Mouse (Mus musculus): ENCODE measurements around the gene Cryl1. TPM values are rescaled to one million over a fixed set of nuclear protein-coding genes. Genes with fewer than 3 reads are reported as not detected.

Cryl1 gene
- 124 and 167 TPM in 2 replicates for polyA plus RNA-seq (2012; rRNA removed)

- 1% methylated on average over 43 of the region's 43 CpGs for WGBS
- peaks cover 7% of the 10 kb centered on the region; the same call in 1 of the 2 replicates for H3K4me1 ChIP-seq (ENCODE audit: control insufficient read depth, insufficient read depth, insufficient read length, low read length)
Observed at GRCm38 (mm10) chr14:57398065-57398757, at the start of gene Cryl1. Gene Cryl1, minus strand, starts transcription at chr14:57398529.

GRCm38 (mm10) chr14:57430451-57430850 is 32.1 kb upstream of the Cryl1 start:
- Histone ChIP-seq H3K4me3 (ENCODE audit: low read depth, low read length) (no peak overlapping the region), H3K27ac (ENCODE audit: insufficient read depth, low read depth, low read length) (no peak overlapping the region), H3K4me1 (ENCODE audit: control insufficient read depth, insufficient read depth, insufficient read length, low read length) (no peaks in the 10 kb centered on the region), H3K36me3 (ENCODE audit: control insufficient read depth, insufficient read depth, low read length) (no peaks in the 10 kb centered on the region), H3K27me3 (ENCODE audit: control insufficient read depth, insufficient read depth, low read length) (no peaks in the 10 kb centered on the region)
- TF ChIP-seq CTCF (IDR thresholded peaks at IDR 0.05; ENCODE audit: extremely low read depth, insufficient read length, insufficient replicate concordance, low read depth, low read length) (no peak), POLR2A (IDR thresholded peaks at IDR 0.05; ENCODE audit: low read depth, low read length) (no peak)
- WGBS, result 62% methylated on average over 2 of the region's 2 CpGs

More at GRCm38 (mm10) chr14:57398065-57398757, at the start of gene Cryl1:
- peak within 1 kb of the TSS; percentile 93 for H3K27ac ChIP-seq (ENCODE audit: insufficient read depth, low read depth, low read length)
- TF ChIP-seq POLR2A (IDR thresholded peaks at IDR 0.05; ENCODE audit: low read depth, low read length) (peak; percentile 96), CTCF (IDR thresholded peaks at IDR 0.05; ENCODE audit: extremely low read depth, insufficient read length, insufficient replicate concordance, low read depth, low read length) (no peak)
- H3K27me3 ChIP-seq (ENCODE audit: control insufficient read depth, insufficient read depth, low read length), result no peaks in the 10 kb centered on the region
- peak within 1 kb of the TSS; percentile 92 for H3K4me3 ChIP-seq (ENCODE audit: low read depth, low read length)
- no peaks in the 10 kb centered on the region for H3K36me3 ChIP-seq (ENCODE audit: control insufficient read depth, insufficient read depth, low read length)

- Histone ChIP-seq H3K27me3 (ENCODE audit: control insufficient read depth, insufficient read depth, low read length) (no peaks in the 10 kb centered on the region), H3K36me3 (ENCODE audit: control insufficient read depth, insufficient read depth, low read length) (no peaks in the 10 kb centered on the region), H3K4me3 (ENCODE audit: low read depth, low read length) (peak overlapping the region; percentile 99), H3K27ac (ENCODE audit: insufficient read depth, low read depth, low read length) (0 out of 2 replicates have a peak overlapping the region, but pooled peaks have one; percentile 3), H3K4me1 (ENCODE audit: control insufficient read depth, insufficient read depth, insufficient read length, low read length) (no peaks in the 10 kb centered on the region; the same call in 1 of the 2 replicates)
- TF ChIP-seq CTCF (IDR thresholded peaks at IDR 0.05; ENCODE audit: extremely low read depth, insufficient read length, insufficient replicate concordance, low read depth, low read length) (no peak), POLR2A (IDR thresholded peaks at IDR 0.05; ENCODE audit: low read depth, low read length) (0 out of 2 replicates have a peak, but pooled peaks have one; percentile 0)
- WGBS, result under 1% methylated on average over 24 of the region's 24 CpGs
Observed at GRCm38 (mm10) chr14:57424212-57424561, 25.9 kb upstream of the Cryl1 start.

GRCm38 (mm10) chr14:57423432-57424211 is 25.3 kb upstream of the Cryl1 start, which contains the start of gene Ift88:
Gene Ift88, plus strand, starts transcription at chr14:57424062.
- WGBS, result 2% methylated on average over 42 of the region's 42 CpGs
- Histone ChIP-seq H3K27me3 (ENCODE audit: control insufficient read depth, insufficient read depth, low read length) (no peaks in the 10 kb centered on the region), H3K4me3 (ENCODE audit: low read depth, low read length) (peak within 1 kb of the TSS; percentile 99), H3K4me1 (ENCODE audit: control insufficient read depth, insufficient read depth, insufficient read length, low read length) (no peaks in the 10 kb centered on the region; the same call in 1 of the 2 replicates), H3K36me3 (ENCODE audit: control insufficient read depth, insufficient read depth, low read length) (no peaks in the 10 kb centered on the region), H3K27ac (ENCODE audit: insufficient read depth, low read depth, low read length) (peak within 1 kb of the TSS; percentile 50; the same call in 1 of the 2 replicates)
- TF ChIP-seq POLR2A (IDR thresholded peaks at IDR 0.05; ENCODE audit: low read depth, low read length) (peak; percentile 24), CTCF (IDR thresholded peaks at IDR 0.05; ENCODE audit: extremely low read depth, insufficient read length, insufficient replicate concordance, low read depth, low read length) (no peak)

GRCm38 (mm10) chr14:57417187-57417586 is 18.9 kb upstream of the Cryl1 start:
- H3K36me3 ChIP-seq (ENCODE audit: control insufficient read depth, insufficient read depth, low read length), result no peaks in the 10 kb centered on the region
- H3K4me1 ChIP-seq (ENCODE audit: control insufficient read depth, insufficient read depth, insufficient read length, low read length), result no peaks in the 10 kb centered on the region
- no peaks in the 10 kb centered on the region for H3K27me3 ChIP-seq (ENCODE audit: control insufficient read depth, insufficient read depth, low read length)
- no peak overlapping the region for H3K4me3 ChIP-seq (ENCODE audit: low read depth, low read length)
- no peak overlapping the region for H3K27ac ChIP-seq (ENCODE audit: insufficient read depth, low read depth, low read length)
- TF ChIP-seq CTCF (IDR thresholded peaks at IDR 0.05; ENCODE audit: extremely low read depth, insufficient read length, insufficient replicate concordance, low read depth, low read length), result no peak
- no peak for TF ChIP-seq POLR2A (IDR thresholded peaks at IDR 0.05; ENCODE audit: low read depth, low read length)
- 45% methylated on average over 2 of the region's 2 CpGs for WGBS

- H3K4me3 ChIP-seq (ENCODE audit: low read depth, low read length), result no peak overlapping the region
- H3K27ac ChIP-seq (ENCODE audit: insufficient read depth, low read depth, low read length), result no peak overlapping the region
- H3K4me1 ChIP-seq (ENCODE audit: control insufficient read depth, insufficient read depth, insufficient read length, low read length), result peaks cover 6% of the 10 kb centered on the region; the same call in 1 of the 2 replicates
- no peaks in the 10 kb centered on the region for H3K36me3 ChIP-seq (ENCODE audit: control insufficient read depth, insufficient read depth, low read length)
- 75% methylated on average over 7 of the region's 7 CpGs for WGBS
- TF ChIP-seq CTCF (IDR thresholded peaks at IDR 0.05; ENCODE audit: extremely low read depth, insufficient read length, insufficient replicate concordance, low read depth, low read length), result no peak
- no peak for TF ChIP-seq POLR2A (IDR thresholded peaks at IDR 0.05; ENCODE audit: low read depth, low read length)
- no peaks in the 10 kb centered on the region for H3K27me3 ChIP-seq (ENCODE audit: control insufficient read depth, insufficient read depth, low read length)
Observed at GRCm38 (mm10) chr14:57412166-57412565, 13.8 kb upstream of the Cryl1 start.

GRCm38 (mm10) chr14:57409106-57409505 is 10.8 kb upstream of the Cryl1 start:
- Histone ChIP-seq H3K4me3 (ENCODE audit: low read depth, low read length) (no peak overlapping the region), H3K27ac (ENCODE audit: insufficient read depth, low read depth, low read length) (no peak overlapping the region), H3K4me1 (ENCODE audit: control insufficient read depth, insufficient read depth, insufficient read length, low read length) (peaks cover 8% of the 10 kb centered on the region; the same call in 1 of the 2 replicates), H3K27me3 (ENCODE audit: control insufficient read depth, insufficient read depth, low read length) (no peaks in the 10 kb centered on the region), H3K36me3 (ENCODE audit: control insufficient read depth, insufficient read depth, low read length) (no peaks in the 10 kb centered on the region)
- no peak for TF ChIP-seq POLR2A (IDR thresholded peaks at IDR 0.05; ENCODE audit: low read depth, low read length)
- TF ChIP-seq CTCF (IDR thresholded peaks at IDR 0.05; ENCODE audit: extremely low read depth, insufficient read length, insufficient replicate concordance, low read depth, low read length), result no peak
- WGBS, result 8% methylated on average over 6 of the region's 6 CpGs

All from small intestine, adult 2 months (tissue).